Mouse (Mus musculus) ES-Bruce4 (cell line): Measurements from ENCODE around the gene Zfp202. TPM values are rescaled to one million over a fixed set of nuclear protein-coding genes. Genes with fewer than 3 reads are reported as not detected.

ENCODE experiments used
- H3K27ac ChIP-seq: 2 replicates; pipeline ENCODE4 v1.5.1; 2012; ENCODE audit warnings: low read length, inconsistent platforms; ENCODE audit not compliant: insufficient read depth
- H3K27me3 ChIP-seq: 2 replicates; pipeline ENCODE4 v1.6.1; 2012; ENCODE audit warnings: mild to moderate bottlenecking, low read length, inconsistent platforms; ENCODE audit not compliant: control insufficient read depth, poor library complexity, insufficient read depth, severe bottlenecking
- H3K36me3 ChIP-seq: 2 replicates; pipeline ENCODE4 v1.6.1; 2012; ENCODE audit warnings: inconsistent platforms, mild to moderate bottlenecking, low read length, moderate library complexity; ENCODE audit not compliant: control insufficient read depth, poor library complexity, insufficient read depth, severe bottlenecking
- H3K4me1 ChIP-seq: one replicate; pipeline ENCODE4 v1.8.1; 2011; ENCODE audit warnings: low read length; ENCODE audit not compliant: control insufficient read depth, insufficient read depth
- H3K4me3 ChIP-seq: 2 replicates; pipeline ENCODE4 v1.5.1; 2011; ENCODE audit warnings: low read depth, mild to moderate bottlenecking, low read length
- H3K9ac ChIP-seq: 2 replicates; pipeline ENCODE4 v1.6.1; 2012; ENCODE audit warnings: low read depth, mild to moderate bottlenecking, inconsistent platforms; ENCODE audit not compliant: poor library complexity, severe bottlenecking
- H3K9me3 ChIP-seq: replicated peaks from 2 replicates; pipeline ENCODE4 v1.6.1; 2012; ENCODE audit warnings: mild to moderate bottlenecking, low read length, inconsistent platforms; ENCODE audit not compliant: control insufficient read depth, poor library complexity, insufficient read depth, severe bottlenecking
- CTCF ChIP-seq: IDR thresholded peaks from one replicate; pipeline ENCODE4 v1.8.1; 2011; ENCODE audit warnings: low read depth, low read length
- EP300 ChIP-seq: IDR thresholded peaks from 2 replicates; pipeline ENCODE4 v1.6.1; 2011; ENCODE audit warnings: low read depth, low read length; ENCODE audit not compliant: insufficient read depth
- POLR2A ChIP-seq: IDR thresholded peaks from one replicate; pipeline ENCODE4 v1.8.1; 2011; ENCODE audit warnings: low read length; ENCODE audit not compliant: insufficient read depth
- polyA plus RNA-seq: library from polyadenylated mRNA; stranded (reverse); fragments of >200 nt; gene quantifications from 2 replicates; pipeline ENCODE4 v1.2.4, GENCODE M21; 2011; ENCODE audit warnings: low read depth; ENCODE audit not compliant: missing spikeins, insufficient read depth, insufficient read length

The Zfp202 gene
- polyA plus RNA-seq, 1 experiment, result 2.5 TPM

DNA sequence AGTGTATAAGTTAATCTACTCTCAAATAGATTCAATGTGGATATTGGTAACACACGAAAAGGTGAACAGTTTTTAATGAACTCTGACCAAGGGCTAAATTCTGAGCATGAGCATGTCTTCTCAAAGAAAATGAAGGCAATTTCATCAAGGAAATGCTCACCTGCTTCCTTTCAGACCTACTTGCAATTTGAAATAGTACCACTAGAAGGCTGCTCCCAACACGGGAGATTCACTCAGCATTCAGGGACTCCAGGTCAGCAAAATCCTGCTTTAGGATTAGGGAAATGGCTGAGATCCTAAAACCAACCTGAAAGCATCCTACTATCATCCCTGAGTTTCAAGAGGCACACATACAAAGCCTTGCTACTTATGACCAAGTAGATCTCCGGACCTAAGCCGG is 32.2 kb downstream of the Zfp202 start:
- H3K9me3 ChIP-seq, result no peaks in the 10 kb centered on the region
- no peak overlapping the region for H3K9ac ChIP-seq
- H3K27ac ChIP-seq, result no peak overlapping the region
- no peaks in the 10 kb centered on the region for H3K27me3 ChIP-seq
- peaks cover 6% of the 10 kb centered on the region for H3K4me1 ChIP-seq
- TF ChIP-seq CTCF (no peak), EP300 (no peak), POLR2A (no peak)
- H3K4me3 ChIP-seq, result no peak overlapping the region
- H3K36me3 ChIP-seq, result peaks cover 20% of the 10 kb centered on the region

DNA sequence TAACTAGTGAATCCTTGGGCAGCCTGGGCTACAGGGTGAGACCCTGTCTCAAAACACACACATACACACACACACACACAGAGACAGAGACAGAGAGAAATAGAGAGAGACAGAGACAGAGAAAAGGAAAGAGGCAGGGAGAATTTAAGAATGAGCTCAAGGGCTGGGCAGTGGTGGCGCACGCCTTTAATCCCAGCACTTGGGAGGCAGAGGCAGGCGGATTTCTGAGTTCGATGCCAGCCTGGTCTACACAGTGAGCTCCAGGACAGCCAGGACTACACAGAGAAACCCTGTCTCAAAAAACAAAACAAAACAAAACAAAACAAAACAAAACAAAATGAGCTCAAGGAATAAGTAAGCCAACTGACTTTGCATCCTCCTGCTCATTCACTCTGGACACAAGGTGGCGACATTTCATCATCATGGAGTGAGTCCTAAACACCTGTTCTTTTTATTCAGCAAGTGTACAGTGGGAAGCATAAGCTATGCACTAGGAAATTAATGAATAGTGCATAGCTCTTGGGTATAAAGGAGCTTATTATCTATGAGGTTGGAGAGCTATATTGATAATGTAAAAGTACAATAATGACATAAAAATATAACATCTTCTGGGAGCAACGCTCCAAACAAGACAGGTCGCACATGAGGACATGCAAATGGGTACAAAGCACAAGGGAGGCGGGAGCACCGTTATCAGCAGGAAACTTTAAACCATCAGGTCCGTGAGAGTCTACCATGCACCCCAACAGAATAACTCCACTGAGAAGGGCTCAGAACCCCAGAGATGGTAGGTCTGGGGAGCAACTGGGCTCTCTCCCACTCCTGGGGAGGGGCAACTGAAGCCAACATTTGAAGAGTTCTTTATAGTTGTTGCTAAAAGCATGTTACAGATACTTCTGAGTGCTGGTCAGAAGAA is 36.0 kb downstream of the Zfp202 start:
- Histone ChIP-seq H3K36me3 (peaks cover 22% of the 10 kb centered on the region), H3K4me1 (peaks cover 7% of the 10 kb centered on the region), H3K9me3 (peaks cover 2% of the 10 kb centered on the region; the same call in 1 of the 2 replicates), H3K27me3 (no peaks in the 10 kb centered on the region), H3K27ac (no peak overlapping the region), H3K9ac (no peak overlapping the region), H3K4me3 (no peak overlapping the region)
- TF ChIP-seq POLR2A, result no peak
- TF ChIP-seq CTCF, result no peak
- no peak for TF ChIP-seq EP300

DNA sequence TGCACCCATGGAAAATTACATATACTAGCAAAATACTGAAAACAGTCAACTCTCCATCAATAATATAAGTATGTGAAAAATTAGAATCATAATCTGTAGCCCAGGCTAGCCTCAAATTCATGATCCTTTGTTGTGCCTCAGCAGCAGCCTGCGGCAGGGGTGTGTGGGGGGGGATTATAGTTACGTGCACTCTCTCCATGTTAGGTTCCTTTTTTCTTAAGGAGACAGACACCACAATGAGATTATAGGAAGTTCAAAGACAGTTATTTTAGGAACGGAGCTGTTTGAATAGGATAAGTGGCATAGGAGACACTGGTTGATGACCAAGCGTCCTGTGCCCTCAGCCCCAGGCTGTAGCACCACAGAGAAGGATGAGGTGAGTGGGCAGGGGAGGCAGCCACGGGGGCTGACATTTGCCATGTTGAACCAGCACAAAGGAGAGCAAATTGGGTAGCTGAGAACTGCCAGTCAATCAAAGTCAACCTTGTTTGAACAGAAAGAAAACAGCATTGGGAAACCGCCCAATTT is 36.8 kb downstream of the Zfp202 start:
- no peak overlapping the region; the same call in 1 of the 2 replicates for H3K27ac ChIP-seq
- H3K9me3 ChIP-seq, result peaks cover 4% of the 10 kb centered on the region; the same call in 1 of the 2 replicates
- H3K36me3 ChIP-seq, result peaks cover 25% of the 10 kb centered on the region
- H3K4me3 ChIP-seq, result no peak overlapping the region
- peaks cover 7% of the 10 kb centered on the region for H3K4me1 ChIP-seq
- TF ChIP-seq EP300 (no peak), CTCF (no peak), POLR2A (no peak)
- no peaks in the 10 kb centered on the region for H3K27me3 ChIP-seq
- H3K9ac ChIP-seq, result no peak overlapping the region

DNA sequence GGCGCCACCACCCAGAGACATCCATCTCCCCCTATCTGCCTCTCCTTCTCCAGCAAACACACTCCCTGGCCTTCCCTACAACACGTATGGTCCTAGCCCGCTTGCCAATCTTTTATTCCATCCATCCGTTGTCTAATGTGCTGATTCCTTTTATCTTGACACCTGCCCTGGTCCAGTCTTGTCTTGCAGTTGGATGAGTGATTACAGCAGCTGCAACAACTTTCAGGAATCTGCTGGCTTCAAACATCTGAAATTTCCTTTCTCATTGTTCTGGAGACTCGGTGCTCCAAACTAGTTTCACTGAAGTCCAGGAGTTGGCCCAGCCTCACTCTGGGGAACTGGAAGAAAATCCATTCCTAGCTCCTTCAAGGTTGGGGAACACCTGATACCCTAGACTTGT is 37.4 kb downstream of the Zfp202 start:
- H3K36me3 ChIP-seq, result peaks cover 24% of the 10 kb centered on the region
- peaks cover 7% of the 10 kb centered on the region for H3K4me1 ChIP-seq
- peaks cover 4% of the 10 kb centered on the region; the same call in 1 of the 2 replicates for H3K9me3 ChIP-seq
- H3K9ac ChIP-seq, result no peak overlapping the region
- no peaks in the 10 kb centered on the region for H3K27me3 ChIP-seq
- H3K4me3 ChIP-seq, result no peak overlapping the region
- TF ChIP-seq EP300 (no peak), CTCF (no peak), POLR2A (no peak)
- no peak overlapping the region for H3K27ac ChIP-seq

DNA sequence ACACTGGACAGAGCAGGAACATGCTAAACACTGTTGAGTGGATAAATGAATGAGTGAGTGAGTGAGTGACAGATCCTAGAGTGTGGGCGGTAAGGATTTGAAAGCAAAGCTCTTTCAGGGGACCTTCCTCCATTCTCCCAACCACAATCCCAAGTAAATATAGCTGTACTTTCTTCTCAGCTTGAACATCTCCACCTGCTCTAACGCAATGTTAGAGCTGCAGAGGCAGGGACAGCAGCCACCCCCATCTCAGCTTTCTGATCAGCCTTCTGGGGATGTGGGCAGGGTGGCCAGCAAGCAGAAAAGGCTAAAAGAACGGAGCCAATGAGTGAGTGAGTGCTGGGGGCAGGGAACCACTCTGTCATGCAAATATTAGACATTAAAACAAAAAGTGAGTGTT is 38.9 kb downstream of the Zfp202 start:
- Histone ChIP-seq H3K4me3 (no peak overlapping the region), H3K27me3 (no peaks in the 10 kb centered on the region), H3K36me3 (peaks cover 32% of the 10 kb centered on the region), H3K9me3 (peaks cover 4% of the 10 kb centered on the region; the same call in 1 of the 2 replicates), H3K9ac (no peak overlapping the region), H3K27ac (no peak overlapping the region), H3K4me1 (peaks cover 7% of the 10 kb centered on the region)
- TF ChIP-seq CTCF (no peak), EP300 (no peak), POLR2A (no peak)
